Mouse (Mus musculus) midbrain, postnatal 0 days (tissue): ENCODE measurements at regions not wholly inside any gene's neighbourhood (a gene's known extent, or its start where the extent isn't known, plus 50 kb on each side); places are given as distances from the start of the nearest gene placed in this dataset.

Experiments used
- ATAC-seq: fragments of 200-750 bp; cut with Nextera tagmentation; 2 replicates; pipeline ENCODE4 v1.8.0; 2017; ENCODE audit warnings: moderate number of reproducible peaks, mild to moderate bottlenecking, moderate TSS enrichment, moderate library complexity; ENCODE audit not compliant: low FRiP score
- DNase-seq: peaks from one replicate; pipeline ENCODE4 v3.0.0-alpha.2; 2015; ENCODE audit warnings: low spot score
- H3K27ac ChIP-seq: fragments of 300-500 bp; sonication (generic); 2 replicates; pipeline ENCODE4 v1.5.1; 2014; ENCODE audit warnings: low read depth, mild to moderate bottlenecking, low read length, mixed read lengths
- H3K27me3 ChIP-seq: fragments of 300-500 bp; sonication (generic); 2 replicates; pipeline ENCODE4 v1.6.1; 2014; ENCODE audit warnings: low read length, control low read depth, mixed read lengths; ENCODE audit not compliant: insufficient read depth
- H3K36me3 ChIP-seq: fragments of 300-500 bp; sonication (generic); 2 replicates; pipeline ENCODE4 v1.6.1; 2014; ENCODE audit warnings: low read length, control low read depth, mixed read lengths; ENCODE audit not compliant: insufficient read depth
- H3K4me1 ChIP-seq: fragments of 300-500 bp; sonication (generic); 2 replicates; pipeline ENCODE4 v1.6.1; 2014; ENCODE audit warnings: mild to moderate bottlenecking, control low read depth, antibody characterized with exemption, low read length, mixed read lengths; ENCODE audit not compliant: insufficient read depth
- H3K4me2 ChIP-seq: fragments of 300-500 bp; sonication (generic); 2 replicates; pipeline ENCODE4 v1.6.1; 2014; ENCODE audit warnings: low read depth, mild to moderate bottlenecking, low read length, mixed read lengths; ENCODE audit not compliant: poor library complexity, severe bottlenecking
- H3K4me3 ChIP-seq: fragments of 300-500 bp; sonication (generic); 2 replicates; pipeline ENCODE4 v1.5.1; 2014; ENCODE audit warnings: low read depth, mild to moderate bottlenecking, low read length, moderate library complexity
- H3K9ac ChIP-seq: fragments of 300-500 bp; sonication (generic); replicated peaks from 2 replicates; pipeline ENCODE4 v1.6.1; 2014; ENCODE audit warnings: mild to moderate bottlenecking, low read length, moderate library complexity, mixed read lengths; ENCODE audit not compliant: poor library complexity, severe bottlenecking
- H3K9me3 ChIP-seq: fragments of 300-500 bp; sonication (generic); 2 replicates; pipeline ENCODE4 v1.6.1; 2016; ENCODE audit warnings: low read length, control low read depth
- CTCF ChIP-seq: IDR thresholded peaks from 2 replicates; pipeline ENCODE4 v1.5.1; 2016; ENCODE audit warnings: antibody characterized with exemption, mild to moderate bottlenecking
- WGBS: fragments of 180-500 bp; shearing (Covaris S2); extraction: QIAGEN DNeasy Blood & Tissue Kit; methylation state at CpG from one replicate; pipeline ENCODE4 v1.1.7; 2014; 5-methylcytosine and 5-hydroxymethylcytosine counted together

DNA sequence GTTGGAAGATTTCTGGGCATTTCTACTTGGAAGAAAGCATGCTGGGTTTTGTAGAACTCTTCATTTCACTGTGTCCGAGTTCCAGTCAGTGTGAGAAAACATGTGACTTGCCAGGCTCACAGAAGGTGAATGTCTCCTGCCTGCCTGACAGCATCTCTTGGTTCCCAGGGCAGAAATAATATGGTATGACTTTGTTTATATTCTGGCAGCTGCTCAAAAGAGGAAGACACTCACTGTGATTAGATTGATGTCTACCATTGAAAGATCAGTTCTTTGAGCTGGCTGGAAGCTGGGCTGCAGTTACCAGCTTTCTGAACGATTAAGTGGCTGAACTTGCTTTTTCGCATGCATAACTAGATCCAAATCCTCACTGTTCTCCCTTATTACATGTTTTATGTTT lies 1199.4 kb downstream of the Slc22a22 start:
- no peak overlapping the region for H3K9ac ChIP-seq
- H3K27me3 ChIP-seq, result no peaks in the 10 kb centered on the region
- H3K27ac ChIP-seq, result no peak overlapping the region
- no peaks in the 10 kb centered on the region; the same call in 1 of the 2 replicates for H3K4me1 ChIP-seq
- no peak overlapping the region for H3K4me3 ChIP-seq
- peak; percentile 72 for DNase-seq
- WGBS, result 29% methylated on average over 3 of the region's 3 CpGs
- H3K9me3 ChIP-seq, result no peaks in the 10 kb centered on the region
- H3K36me3 ChIP-seq, result no peaks in the 10 kb centered on the region
- no peak for TF ChIP-seq CTCF
- no peak overlapping the region for H3K4me2 ChIP-seq
- ATAC-seq, result peak; percentile 58; the same call in 1 of the 2 replicates

GRCm38 (mm10) chr15:56248731-56249130 lies 1228.7 kb downstream of the Slc22a22 start:
- Histone ChIP-seq H3K4me1 (no peaks in the 10 kb centered on the region), H3K4me3 (no peak overlapping the region), H3K9ac (no peak overlapping the region), H3K36me3 (no peaks in the 10 kb centered on the region), H3K9me3 (no peaks in the 10 kb centered on the region), H3K4me2 (no peak overlapping the region), H3K27ac (no peak overlapping the region), H3K27me3 (no peaks in the 10 kb centered on the region)
- ATAC-seq (no peak), DNase-seq (no peak)
- WGBS, result 83% methylated on average over 1 of the region's 1 CpGs
- TF ChIP-seq CTCF, result no peak

GRCm38 (mm10) chr15:56244004-56244735 lies 1233.3 kb downstream of the Slc22a22 start:
- no peak for ATAC-seq
- no peak for DNase-seq
- H3K4me3 ChIP-seq, result no peak overlapping the region
- WGBS, result 82% methylated on average over 9 of the region's 9 CpGs
- H3K9ac ChIP-seq, result no peak overlapping the region
- no peak for TF ChIP-seq CTCF
- no peaks in the 10 kb centered on the region for H3K36me3 ChIP-seq
- no peak overlapping the region for H3K4me2 ChIP-seq
- H3K27me3 ChIP-seq, result no peaks in the 10 kb centered on the region
- H3K4me1 ChIP-seq, result no peaks in the 10 kb centered on the region
- no peaks in the 10 kb centered on the region for H3K9me3 ChIP-seq
- no peak overlapping the region for H3K27ac ChIP-seq

- ATAC-seq (no peak), DNase-seq (no peak)
- H3K27me3 ChIP-seq, result no peaks in the 10 kb centered on the region
- no peaks in the 10 kb centered on the region for H3K36me3 ChIP-seq
- no peaks in the 10 kb centered on the region for H3K4me1 ChIP-seq
- no peaks in the 10 kb centered on the region for H3K9me3 ChIP-seq
- no peak overlapping the region for H3K4me2 ChIP-seq
- no peak overlapping the region for H3K9ac ChIP-seq
- WGBS, result 89% methylated on average over 5 of the region's 5 CpGs
- H3K4me3 ChIP-seq, result no peak overlapping the region
- H3K27ac ChIP-seq, result no peak overlapping the region
- TF ChIP-seq CTCF, result no peak
These were observed 1274.9 kb downstream of the Slc22a22 start for GRCm38 (mm10) chr15:56202552-56202951.

DNA sequence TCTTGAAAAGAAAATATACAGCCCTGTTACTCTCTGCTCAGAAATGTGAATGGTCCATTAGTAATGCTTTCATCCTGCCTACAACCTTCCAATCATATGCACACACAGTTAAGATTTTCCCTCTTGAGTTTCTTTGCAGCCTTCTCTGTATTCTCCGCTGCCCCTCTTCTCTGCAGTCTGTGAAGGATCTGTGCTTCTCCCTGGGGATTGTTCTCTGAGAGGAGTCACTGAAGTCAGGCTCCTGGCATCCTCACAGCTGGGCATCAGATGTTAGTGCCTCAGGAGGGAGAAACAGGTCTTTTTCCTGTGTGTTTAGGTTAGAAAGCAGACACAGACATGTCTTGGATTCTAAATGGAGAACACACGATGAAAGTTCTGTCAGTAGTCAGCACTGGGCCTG lies 1278.1 kb downstream of the Slc22a22 start:
- no peak for ATAC-seq
- 62% methylated on average over 2 of the region's 2 CpGs for WGBS
- Histone ChIP-seq H3K4me2 (no peak overlapping the region), H3K9ac (no peak overlapping the region), H3K4me3 (no peak overlapping the region), H3K36me3 (no peaks in the 10 kb centered on the region), H3K27ac (no peak overlapping the region), H3K9me3 (no peaks in the 10 kb centered on the region), H3K27me3 (no peaks in the 10 kb centered on the region), H3K4me1 (no peaks in the 10 kb centered on the region)
- no peak for TF ChIP-seq CTCF
- DNase-seq, result no peak

DNA sequence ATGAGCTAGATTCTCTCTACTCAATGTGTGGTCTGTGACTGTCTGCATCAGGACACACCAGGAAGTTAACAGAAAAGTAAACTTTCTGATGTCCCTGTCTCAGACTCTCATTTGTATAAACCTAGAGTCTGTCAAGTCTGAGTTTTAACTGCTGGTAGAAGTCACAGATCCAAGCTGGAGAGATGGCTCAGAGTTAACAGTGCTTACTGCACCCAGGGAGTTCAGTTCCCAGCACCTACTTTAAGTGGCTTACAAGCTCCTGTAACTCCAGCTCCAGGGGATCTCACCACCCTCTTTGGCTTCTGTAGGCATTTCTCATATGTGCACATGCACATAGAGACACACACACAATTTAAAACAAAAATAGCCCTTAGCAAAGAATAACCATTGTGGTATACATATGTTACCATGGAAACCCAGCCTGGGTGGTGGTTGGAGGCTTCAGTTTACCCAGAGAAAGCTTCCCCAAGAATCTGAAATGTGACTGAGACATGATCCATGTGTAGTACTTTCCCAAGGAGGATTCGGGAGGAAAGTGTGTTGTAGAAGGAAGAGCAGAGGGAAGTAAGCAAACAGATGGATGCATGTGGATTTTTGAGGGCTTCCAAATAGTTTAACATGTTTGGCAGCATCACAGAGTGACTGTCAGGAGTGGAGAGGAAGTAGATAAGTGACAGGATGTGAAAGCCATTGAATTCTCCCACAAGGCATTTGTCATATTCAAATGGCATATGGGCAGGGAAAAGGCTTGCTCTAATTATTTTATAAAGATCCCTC lies 1279.8 kb downstream of the Slc22a22 start:
- DNase-seq, result peak; percentile 4
- no peaks in the 10 kb centered on the region for H3K27me3 ChIP-seq
- no peaks in the 10 kb centered on the region for H3K36me3 ChIP-seq
- no peaks in the 10 kb centered on the region for H3K9me3 ChIP-seq
- H3K4me3 ChIP-seq, result no peak overlapping the region
- no peak overlapping the region for H3K27ac ChIP-seq
- no peak overlapping the region for H3K9ac ChIP-seq
- 63% methylated on average over 1 of the region's 1 CpGs for WGBS
- ATAC-seq, result no peak
- H3K4me1 ChIP-seq, result no peaks in the 10 kb centered on the region
- TF ChIP-seq CTCF, result no peak
- H3K4me2 ChIP-seq, result no peak overlapping the region
